ENCODE assay signal across 14 mouse cellular contexts in the genomic region with DNA sequence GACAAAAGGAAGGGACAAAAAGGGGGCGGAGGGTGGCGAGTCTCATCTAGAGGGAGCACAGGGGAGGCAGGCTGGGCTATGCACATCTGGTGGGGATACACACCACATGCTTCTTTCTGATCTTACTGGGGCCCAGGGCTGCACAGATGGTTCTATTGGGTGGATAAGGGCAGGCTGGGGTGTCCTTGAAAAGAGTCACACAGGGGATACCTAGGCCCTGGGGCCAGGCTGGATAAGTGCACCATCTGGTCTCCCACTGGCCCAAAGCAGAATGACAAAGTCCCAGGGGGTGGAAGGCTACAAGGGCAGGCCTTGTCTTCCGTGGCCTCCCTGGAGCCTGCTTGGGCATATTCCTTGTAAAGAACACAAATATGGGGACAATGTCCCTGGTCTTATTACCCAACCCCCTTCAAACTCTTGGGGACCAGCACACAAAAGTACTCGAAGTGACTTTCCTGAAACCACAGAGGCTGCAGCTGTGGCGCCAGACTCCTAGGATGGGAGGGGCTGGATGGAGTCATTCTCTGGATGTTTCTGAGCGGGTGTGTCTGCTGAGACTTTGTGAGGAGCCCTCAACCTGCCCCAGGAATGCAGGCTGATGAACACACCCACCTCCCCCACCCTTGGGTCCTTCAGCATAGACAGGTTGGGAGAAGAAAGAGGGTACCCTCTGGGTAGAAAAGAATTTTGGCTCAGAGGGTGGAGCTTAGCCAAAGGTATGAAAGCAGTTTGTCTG. TPM values are rescaled to one million over a fixed set of nuclear protein-coding genes. Genes with fewer than 3 reads are reported as not detected.
DNase-seq lines count a peak whose midpoint lies in the region; ATAC-seq and TF ChIP-seq lines count a peak whose summit lies in the region.
"Had no signal": no experiment of that assay in that cellular context is flagged by ENCODE, and none has a peak within 500 bp of the region (broad histone marks: within the 10 kb centered on the region; RNA-seq: fewer than 3 reads in every experiment).

No protein-coding gene starts in this region.

- peak; percentile 56; the same call in 1 of the 2 replicates for ATAC-seq in hindbrain, embryonic 11.5 days (ENCODE audit: low FRiP score)
- ATAC-seq in hindbrain, postnatal 0 days: no peak
- peak; percentile 69 for ATAC-seq in lung, embryonic 15.5 days (ENCODE audit: borderline replicate concordance, extremely low read depth, low FRiP score, low TSS enrichment)
- ATAC-seq: CD4-positive, CD25-positive, alpha-beta regulatory T cell, adult 4 months had no signal

- H3K9ac ChIP-seq in hindbrain, embryonic 11.5 days (ENCODE audit: low read depth, low read length): no peak overlapping the region
- H3K9ac ChIP-seq in hindbrain, postnatal 0 days (replicated peaks; ENCODE audit: low read length): no peak overlapping the region
- no peak overlapping the region for H3K9ac ChIP-seq in lung, embryonic 15.5 days

- TF ChIP-seq CTCF in hindbrain, postnatal 0 days (IDR thresholded peaks at IDR 0.05; ENCODE audit: low read depth): no peak

- H3K4me3 ChIP-seq in hindbrain, embryonic 11.5 days (ENCODE audit: low read depth, low read length): no peak overlapping the region
- H3K4me3 ChIP-seq in hindbrain, postnatal 0 days (ENCODE audit: low read length): no peak overlapping the region
- H3K4me3 ChIP-seq in lung, embryonic 15.5 days: no peak overlapping the region

- H3K9me3 ChIP-seq in hindbrain, embryonic 11.5 days (ENCODE audit: control insufficient read depth, low read length): no peaks in the 10 kb centered on the region
- H3K9me3 ChIP-seq in hindbrain, postnatal 0 days (ENCODE audit: low read length): no peaks in the 10 kb centered on the region
- H3K9me3 ChIP-seq in lung, embryonic 15.5 days: no peaks in the 10 kb centered on the region

- H3K4me2 ChIP-seq in hindbrain, embryonic 11.5 days (replicated peaks; ENCODE audit: low read depth, low read length): no peak overlapping the region
- no peak overlapping the region for H3K4me2 ChIP-seq in hindbrain, postnatal 0 days (ENCODE audit: low read depth, low read length)
- no peak overlapping the region for H3K4me2 ChIP-seq in lung, embryonic 15.5 days

- no peaks in the 10 kb centered on the region for H3K4me1 ChIP-seq in hindbrain, embryonic 11.5 days (replicated peaks; ENCODE audit: control insufficient read depth, insufficient read depth, low read length)
- H3K4me1 ChIP-seq in hindbrain, postnatal 0 days (ENCODE audit: insufficient read depth, low read length): no peaks in the 10 kb centered on the region
- peaks cover 13% of the 10 kb centered on the region for H3K4me1 ChIP-seq in lung, embryonic 15.5 days

- H3K27ac ChIP-seq in hindbrain, embryonic 11.5 days (ENCODE audit: low read depth, low read length): peak overlapping the region; percentile 30; the same call in 1 of the 2 replicates
- no peak overlapping the region for H3K27ac ChIP-seq in hindbrain, postnatal 0 days
- H3K27ac ChIP-seq in lung, embryonic 15.5 days: peak overlapping the region; percentile 82
- H3K27ac ChIP-seq: macrophage had no signal

- peaks cover 7% of the 10 kb centered on the region for H3K36me3 ChIP-seq in hindbrain, embryonic 11.5 days (ENCODE audit: control insufficient read depth, insufficient read depth, low read length)
- H3K36me3 ChIP-seq in hindbrain, postnatal 0 days (ENCODE audit: insufficient read depth, low read length): peaks cover 46% of the 10 kb centered on the region
- peaks cover 43% of the 10 kb centered on the region for H3K36me3 ChIP-seq in lung, embryonic 15.5 days

- WGBS in hindbrain, embryonic 11.5 days: 78% methylated on average over 6 of the region's 6 CpGs
- WGBS in hindbrain, postnatal 0 days: 72% methylated on average over 6 of the region's 6 CpGs
- WGBS in lung, embryonic 15.5 days: 59% methylated on average over 6 of the region's 6 CpGs

- DNase-seq in hindbrain, embryonic 11.5 days (ENCODE audit: low spot score): no peak
- no peak for DNase-seq in hindbrain, postnatal 0 days (ENCODE audit: low spot score)
- DNase-seq in 3134 (ENCODE audit: extremely low read depth, insufficient read length, low spot score) (peak; percentile 41), R1 (ENCODE audit: low read depth, low spot score) (peak; percentile 95)
- no peak for DNase-seq in retina, postnatal 1 day
- DNase-seq in cerebellum, postnatal 25 days: no peak
- DNase-seq in adrenal gland, postnatal 25 days: no peak
- DNase-seq: cerebellum, postnatal 10 days; gastrocnemius, postnatal 10 days; kidney, adult 11 months; thymus, adult 2 months had no signal

- H3K27me3 ChIP-seq in hindbrain, embryonic 11.5 days (ENCODE audit: control insufficient read depth, insufficient read depth, low read length): no peaks in the 10 kb centered on the region
- H3K27me3 ChIP-seq in hindbrain, postnatal 0 days (ENCODE audit: insufficient read depth, low read length): no peaks in the 10 kb centered on the region
- H3K27me3 ChIP-seq in lung, embryonic 15.5 days: no peaks in the 10 kb centered on the region

RNA-seq across cellular contexts. Expression of gene Kdm4a, which starts 49.4 kb away (rescaled TPM):
- 58.1 and 67.5 TPM in 2 replicates for polyA plus RNA-seq in hindbrain, embryonic 11.5 days (2014; fragmentation: Nextera tagmentation; extraction: Ambion mirVana)
- 87.1 and 93.7 TPM in 2 replicates for total RNA-seq in hindbrain, postnatal 0 days (2014; rRNA removed)
- 32.5 and 33.6 TPM in 2 replicates for polyA plus RNA-seq in hindbrain, postnatal 0 days (2015; fragmentation: Nextera tagmentation; extraction: Ambion mirVana)
- polyA plus RNA-seq in lung, embryonic 15.5 days (2015; fragmentation: Nextera tagmentation; extraction: Ambion mirVana): 39.3 and 40.0 TPM in 2 replicates
- 47.8 and 57.9 TPM in 2 replicates for total RNA-seq in adrenal gland, postnatal 25 days (2021)

Comparison
In these comparisons a context has a peak if more than half of its experiments do, and no peak if none do; other contexts are left out.
1. DNase-seq: peak in 3134 (single experiment) and R1 (single experiment); none in hindbrain, embryonic 11.5 days (single experiment), hindbrain, postnatal 0 days (single experiment), retina, postnatal 1 day (single experiment), cerebellum, postnatal 25 days (0 of 2) and adrenal gland, postnatal 25 days (single experiment).